Mouse (Mus musculus) cortical plate, adult 2 months (tissue): ENCODE data around the gene Dmrt1.

ENCODE experiments used
- CTCF ChIP-seq: fragments of 200-500 bp; IDR thresholded peaks from 2 replicates; pipeline ENCODE4 v1.5.1; 2011; ENCODE audit warnings: mild to moderate bottlenecking, control low read depth, low read length; ENCODE audit not compliant: insufficient read depth; ENCODE audit errors: extremely low read depth
- POLR2A ChIP-seq: fragments of 200-500 bp; IDR thresholded peaks from 2 replicates; pipeline ENCODE4 v1.6.1; 2011; ENCODE audit warnings: mild to moderate bottlenecking, low read length, control low read depth; ENCODE audit not compliant: insufficient read depth; ENCODE audit errors: extremely low read depth

DNA sequence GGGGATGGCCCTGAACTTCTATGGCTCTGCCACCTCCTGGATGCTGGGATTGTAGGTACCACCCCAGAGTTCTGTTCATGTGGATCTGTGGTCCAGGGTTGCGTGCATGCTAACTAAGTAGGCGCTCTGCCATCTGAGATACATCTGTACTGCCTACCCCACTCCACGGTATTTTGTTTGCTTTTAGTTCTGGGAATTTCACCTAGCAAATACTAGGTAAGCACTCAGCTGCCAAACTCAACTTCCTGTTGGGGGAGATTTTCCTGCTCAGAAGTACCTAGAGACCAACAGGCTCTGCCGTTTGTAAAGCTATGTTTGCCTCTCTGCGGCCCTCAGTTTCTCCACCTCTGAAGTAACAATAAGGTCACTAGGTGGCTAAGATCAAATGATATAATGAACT, 129.7 kb downstream of the Dmrt1 start:
- TF ChIP-seq CTCF = no peak
- TF ChIP-seq POLR2A = no peak
